Mouse (Mus musculus): ENCODE results near the gene Atoh8. TPM values are rescaled to one million over a fixed set of nuclear protein-coding genes. Genes with fewer than 3 reads are reported as not detected.

Atoh8 gene
- polyA plus RNA-seq, 1 experiment from 2014 or later = 6.1 TPM

DNA sequence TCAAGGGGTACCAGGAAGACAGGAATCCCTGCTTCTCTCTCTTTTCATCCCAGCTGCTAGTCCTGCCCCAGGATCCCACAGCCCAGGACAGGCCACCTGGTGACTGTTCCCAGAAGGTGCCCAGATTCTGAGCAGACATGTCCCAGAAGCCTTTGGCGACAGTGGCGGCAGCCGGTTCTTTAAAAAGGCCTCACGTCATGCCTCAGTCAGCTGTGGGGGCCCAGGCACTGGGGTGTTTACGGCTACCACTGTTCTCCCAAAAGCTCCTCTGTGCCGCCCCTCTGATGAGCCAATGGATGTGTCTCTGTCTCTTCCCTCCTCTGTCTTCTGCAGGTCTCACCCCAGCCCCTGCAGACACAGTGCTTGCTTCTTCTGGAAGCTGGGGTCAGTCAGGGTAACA, 19.8 kb downstream of the Atoh8 start:
- ATAC-seq (ENCODE audit: low FRiP score) = no peak
- WGBS = 42% methylated on average over 6 of the region's 6 CpGs
- Histone ChIP-seq H3K9me3 (ENCODE audit: control insufficient read depth, low read length) (no peaks in the 10 kb centered on the region), H3K27me3 (ENCODE audit: control insufficient read depth, insufficient read depth, low read length) (peaks cover 5% of the 10 kb centered on the region; the same call in 1 of the 2 replicates), H3K4me2 (no peak overlapping the region; the same call in 1 of the 2 replicates), H3K9ac (ENCODE audit: low read length) (no peak overlapping the region), H3K4me1 (ENCODE audit: control insufficient read depth, insufficient read depth, low read length) (peaks cover 43% of the 10 kb centered on the region), H3K4me3 (ENCODE audit: low read depth, low read length) (no peak overlapping the region), H3K27ac (ENCODE audit: low read depth, low read length) (peak overlapping the region; percentile 70; the same call in 1 of the 2 replicates), H3K36me3 (ENCODE audit: control insufficient read depth, insufficient read depth, low read length) (no peaks in the 10 kb centered on the region)
- no peak for DNase-seq (ENCODE audit: low spot score, missing footprints)

DNA sequence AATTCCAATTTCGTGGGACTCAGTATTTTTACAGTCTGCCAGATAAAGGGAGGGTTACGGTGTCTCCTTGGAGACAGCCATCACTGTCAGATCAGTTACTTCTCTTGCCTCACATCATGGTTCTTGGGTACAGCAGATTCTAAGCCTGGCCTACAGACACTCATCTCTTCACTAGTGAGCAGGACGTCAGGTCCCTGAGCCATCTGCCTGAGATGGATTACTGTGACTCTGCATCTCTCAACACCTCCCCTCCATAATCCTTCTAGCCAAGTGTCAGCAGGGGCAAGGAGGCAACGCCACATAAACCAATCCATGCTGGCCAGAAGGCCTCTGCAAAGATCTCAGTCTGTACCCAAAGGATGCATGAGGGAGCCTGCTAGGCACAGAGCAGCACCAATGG, 24.0 kb downstream of the Atoh8 start:
- Histone ChIP-seq H3K4me3 (ENCODE audit: low read depth, low read length) (no peak overlapping the region), H3K27me3 (ENCODE audit: control insufficient read depth, insufficient read depth, low read length) (no peaks in the 10 kb centered on the region; the same call in 1 of the 2 replicates), H3K4me2 (no peak overlapping the region), H3K9me3 (ENCODE audit: control insufficient read depth, low read length) (no peaks in the 10 kb centered on the region), H3K4me1 (ENCODE audit: control insufficient read depth, insufficient read depth, low read length) (peaks cover 22% of the 10 kb centered on the region), H3K27ac (ENCODE audit: low read depth, low read length) (no peak overlapping the region), H3K9ac (ENCODE audit: low read length) (no peak overlapping the region), H3K36me3 (ENCODE audit: control insufficient read depth, insufficient read depth, low read length) (no peaks in the 10 kb centered on the region)
- ATAC-seq (ENCODE audit: low FRiP score) = no peak
- no peak for DNase-seq (ENCODE audit: low spot score, missing footprints)
- 51% methylated on average over 4 of the region's 4 CpGs for WGBS

DNA sequence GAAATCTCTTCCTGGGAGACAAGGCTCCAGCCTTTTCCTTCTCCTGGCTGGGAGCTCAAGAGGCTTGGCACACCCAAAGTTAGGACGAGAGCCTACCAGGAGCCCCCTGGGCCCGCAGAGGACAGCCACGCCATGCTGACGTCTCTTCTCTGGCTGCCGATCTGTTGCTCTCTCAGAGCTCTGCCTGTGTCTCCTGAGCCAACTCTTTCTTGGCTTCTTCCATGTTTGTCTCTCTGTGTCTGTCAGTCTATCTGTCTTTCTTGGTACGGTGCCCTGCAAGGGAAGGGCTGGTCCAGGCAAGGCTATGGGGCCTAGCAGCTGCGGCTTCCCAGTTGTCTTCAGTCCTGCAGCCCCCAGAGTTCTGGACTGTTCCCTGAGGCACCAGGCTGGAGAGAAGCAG, 24.6 kb downstream of the Atoh8 start:
- H3K4me2 ChIP-seq = no peak overlapping the region
- no peaks in the 10 kb centered on the region for H3K36me3 ChIP-seq (ENCODE audit: control insufficient read depth, insufficient read depth, low read length)
- H3K27ac ChIP-seq (ENCODE audit: low read depth, low read length) = no peak overlapping the region
- H3K4me1 ChIP-seq (ENCODE audit: control insufficient read depth, insufficient read depth, low read length) = peaks cover 17% of the 10 kb centered on the region
- ATAC-seq (ENCODE audit: low FRiP score) = no peak
- no peak overlapping the region for H3K9ac ChIP-seq (ENCODE audit: low read length)
- no peak overlapping the region for H3K4me3 ChIP-seq (ENCODE audit: low read depth, low read length)
- WGBS = 89% methylated on average over 7 of the region's 7 CpGs
- no peak for DNase-seq (ENCODE audit: low spot score, missing footprints)
- H3K27me3 ChIP-seq (ENCODE audit: control insufficient read depth, insufficient read depth, low read length) = no peaks in the 10 kb centered on the region; the same call in 1 of the 2 replicates
- no peaks in the 10 kb centered on the region for H3K9me3 ChIP-seq (ENCODE audit: control insufficient read depth, low read length)

DNA sequence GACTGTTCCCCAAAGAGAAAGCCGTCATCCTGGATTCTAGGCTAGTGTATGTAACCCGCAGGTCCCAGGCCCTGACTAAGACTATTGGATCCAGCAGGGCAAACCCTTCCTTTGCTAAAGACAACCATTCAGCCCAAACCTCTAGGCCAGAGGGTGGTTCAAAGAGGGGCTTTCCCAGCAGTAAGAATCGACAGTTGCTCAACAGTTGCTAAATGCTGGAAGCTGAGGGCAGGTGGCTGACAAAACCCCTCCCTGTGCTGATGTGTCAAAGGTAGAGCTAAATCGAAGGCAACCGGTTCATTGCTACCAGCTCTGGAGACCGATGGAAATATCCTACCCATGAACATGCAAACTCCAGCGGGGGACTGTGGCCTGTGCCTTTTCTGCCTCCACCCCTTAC, 25.6 kb downstream of the Atoh8 start:
- H3K36me3 ChIP-seq (ENCODE audit: control insufficient read depth, insufficient read depth, low read length) = no peaks in the 10 kb centered on the region
- H3K9me3 ChIP-seq (ENCODE audit: control insufficient read depth, low read length) = no peaks in the 10 kb centered on the region
- no peaks in the 10 kb centered on the region; the same call in 1 of the 2 replicates for H3K27me3 ChIP-seq (ENCODE audit: control insufficient read depth, insufficient read depth, low read length)
- H3K4me1 ChIP-seq (ENCODE audit: control insufficient read depth, insufficient read depth, low read length) = peaks cover 7% of the 10 kb centered on the region
- 89% methylated on average over 7 of the region's 7 CpGs for WGBS
- no peak overlapping the region for H3K4me2 ChIP-seq
- DNase-seq (ENCODE audit: low spot score, missing footprints) (no peak), ATAC-seq (ENCODE audit: low FRiP score) (no peak)
- no peak overlapping the region for H3K27ac ChIP-seq (ENCODE audit: low read depth, low read length)
- no peak overlapping the region for H3K9ac ChIP-seq (ENCODE audit: low read length)
- H3K4me3 ChIP-seq (ENCODE audit: low read depth, low read length) = no peak overlapping the region

DNA sequence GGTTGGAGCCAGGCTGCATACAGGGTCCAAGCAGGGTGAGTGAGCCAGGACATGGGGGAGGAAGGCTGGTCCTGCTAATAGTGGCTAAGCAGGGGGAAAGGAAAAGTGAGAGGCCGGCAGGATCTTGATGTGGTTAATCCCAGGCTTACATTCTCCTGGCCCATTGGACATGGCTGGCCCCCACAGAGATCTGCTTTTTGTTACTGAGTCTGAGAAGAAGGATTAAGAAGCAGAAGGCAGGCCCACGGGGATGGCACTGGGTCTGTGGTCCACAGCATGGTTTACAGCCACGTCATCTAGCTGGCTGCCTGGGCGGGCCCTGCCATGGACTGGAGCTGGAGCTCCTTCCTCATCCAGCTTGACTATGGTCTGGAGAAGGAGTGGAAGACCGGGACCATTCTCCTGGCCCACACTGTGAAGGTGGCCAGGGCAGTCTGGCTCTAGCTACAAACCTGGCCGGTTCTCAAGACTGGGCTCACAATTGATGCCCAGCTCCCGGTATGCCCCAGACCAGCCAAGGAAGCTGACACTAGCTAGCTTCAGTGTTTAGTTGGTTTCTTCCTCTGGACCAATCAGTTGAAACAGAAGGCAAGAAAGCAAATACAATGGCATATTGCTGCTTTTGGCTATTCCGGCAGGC, 26.9 kb downstream of the Atoh8 start:
- no peak overlapping the region for H3K4me3 ChIP-seq (ENCODE audit: low read depth, low read length)
- H3K9me3 ChIP-seq (ENCODE audit: control insufficient read depth, low read length) = no peaks in the 10 kb centered on the region
- peaks cover 6% of the 10 kb centered on the region; the same call in 1 of the 2 replicates for H3K4me1 ChIP-seq (ENCODE audit: control insufficient read depth, insufficient read depth, low read length)
- H3K27ac ChIP-seq (ENCODE audit: low read depth, low read length) = no peak overlapping the region
- no peak overlapping the region for H3K9ac ChIP-seq (ENCODE audit: low read length)
- DNase-seq (ENCODE audit: low spot score, missing footprints) = no peak
- no peak; the same call in 1 of the 2 replicates for ATAC-seq (ENCODE audit: low FRiP score)
- no peak overlapping the region for H3K4me2 ChIP-seq
- WGBS = 62% methylated on average over 8 of the region's 8 CpGs
- no peaks in the 10 kb centered on the region for H3K36me3 ChIP-seq (ENCODE audit: control insufficient read depth, insufficient read depth, low read length)
- H3K27me3 ChIP-seq (ENCODE audit: control insufficient read depth, insufficient read depth, low read length) = no peaks in the 10 kb centered on the region; the same call in 1 of the 2 replicates

DNA sequence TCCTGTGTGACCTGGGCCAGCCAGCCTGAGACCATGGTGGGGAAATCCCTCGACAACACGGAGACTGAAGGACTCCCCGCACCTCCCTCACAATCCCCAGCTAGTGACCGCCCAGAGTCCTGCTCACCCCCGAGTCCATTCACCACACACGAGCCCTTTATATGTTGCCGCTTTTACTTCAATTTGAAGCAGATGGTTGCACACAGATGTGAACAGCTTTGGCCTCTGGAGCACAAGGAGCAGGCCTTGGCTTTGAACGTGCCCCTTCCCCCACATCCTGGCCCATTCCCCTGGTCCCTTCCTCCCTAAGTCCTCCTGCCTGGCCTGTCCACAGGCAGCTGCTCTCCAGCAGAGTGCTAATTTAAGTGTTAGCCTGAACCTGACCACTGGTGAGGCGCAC, 29.4 kb downstream of the Atoh8 start:
- H3K4me1 ChIP-seq (ENCODE audit: control insufficient read depth, insufficient read depth, low read length) = peaks cover 8% of the 10 kb centered on the region
- no peak overlapping the region for H3K27ac ChIP-seq (ENCODE audit: low read depth, low read length)
- H3K27me3 ChIP-seq (ENCODE audit: control insufficient read depth, insufficient read depth, low read length) = no peaks in the 10 kb centered on the region; the same call in 1 of the 2 replicates
- H3K36me3 ChIP-seq (ENCODE audit: control insufficient read depth, insufficient read depth, low read length) = no peaks in the 10 kb centered on the region
- no peak overlapping the region for H3K4me3 ChIP-seq (ENCODE audit: low read depth, low read length)
- 75% methylated on average over 9 of the region's 9 CpGs for WGBS
- H3K4me2 ChIP-seq = no peak overlapping the region
- no peak overlapping the region for H3K9ac ChIP-seq (ENCODE audit: low read length)
- H3K9me3 ChIP-seq (ENCODE audit: control insufficient read depth, low read length) = no peaks in the 10 kb centered on the region
- no peak for ATAC-seq (ENCODE audit: low FRiP score)
- DNase-seq (ENCODE audit: low spot score, missing footprints) = no peak

DNA sequence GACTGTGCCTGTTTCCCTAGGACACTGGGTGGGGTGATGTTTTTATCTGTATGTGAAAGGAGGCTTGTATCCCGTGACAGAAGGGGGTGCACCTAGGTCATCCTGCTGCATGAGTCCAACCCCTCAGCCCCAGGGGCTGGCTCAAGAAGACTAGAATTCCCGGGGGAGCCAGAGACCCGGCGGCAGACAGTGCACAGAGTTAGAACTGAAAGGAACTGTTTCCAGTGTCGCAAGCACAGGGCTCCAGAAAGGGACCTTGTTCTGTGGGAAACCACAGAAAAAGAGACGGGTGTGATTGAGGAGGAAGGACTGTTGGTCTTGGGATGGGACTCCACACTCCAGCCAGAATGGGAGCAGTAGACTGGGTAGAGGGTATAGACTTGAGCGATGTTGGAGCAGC, 30.5 kb downstream of the Atoh8 start:
- Histone ChIP-seq H3K4me2 (no peak overlapping the region), H3K27ac (ENCODE audit: low read depth, low read length) (no peak overlapping the region), H3K4me3 (ENCODE audit: low read depth, low read length) (no peak overlapping the region), H3K27me3 (ENCODE audit: control insufficient read depth, insufficient read depth, low read length) (no peaks in the 10 kb centered on the region; the same call in 1 of the 2 replicates), H3K4me1 (ENCODE audit: control insufficient read depth, insufficient read depth, low read length) (peaks cover 13% of the 10 kb centered on the region), H3K9me3 (ENCODE audit: control insufficient read depth, low read length) (no peaks in the 10 kb centered on the region), H3K36me3 (ENCODE audit: control insufficient read depth, insufficient read depth, low read length) (no peaks in the 10 kb centered on the region), H3K9ac (ENCODE audit: low read length) (no peak overlapping the region)
- ATAC-seq (ENCODE audit: low FRiP score) = no peak
- 84% methylated on average over 7 of the region's 7 CpGs for WGBS
- no peak for DNase-seq (ENCODE audit: low spot score, missing footprints)

DNA sequence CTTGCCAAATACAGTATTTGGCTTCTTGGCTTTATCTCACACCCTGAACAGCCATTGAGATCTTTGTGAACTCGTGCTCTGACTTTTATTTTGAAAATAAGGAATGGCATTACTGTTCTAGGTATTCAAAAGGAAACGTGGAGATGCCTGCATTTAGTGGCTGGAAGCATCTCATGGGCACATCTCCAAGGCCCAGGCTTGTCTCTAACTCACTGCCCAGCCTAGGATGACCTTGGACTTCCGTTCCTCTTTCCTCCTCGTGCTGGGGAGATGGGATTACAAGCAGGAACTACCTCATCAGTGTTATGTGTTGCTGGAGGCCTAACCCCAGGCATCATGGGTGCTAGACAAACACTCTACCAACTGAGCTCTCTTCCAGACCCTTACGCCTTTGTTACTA, 32.1 kb downstream of the Atoh8 start:
- no peak for ATAC-seq (ENCODE audit: low FRiP score)
- Histone ChIP-seq H3K27me3 (ENCODE audit: control insufficient read depth, insufficient read depth, low read length) (no peaks in the 10 kb centered on the region; the same call in 1 of the 2 replicates), H3K27ac (ENCODE audit: low read depth, low read length) (no peak overlapping the region), H3K9ac (ENCODE audit: low read length) (no peak overlapping the region), H3K36me3 (ENCODE audit: control insufficient read depth, insufficient read depth, low read length) (no peaks in the 10 kb centered on the region), H3K9me3 (ENCODE audit: control insufficient read depth, low read length) (no peaks in the 10 kb centered on the region), H3K4me1 (ENCODE audit: control insufficient read depth, insufficient read depth, low read length) (peaks cover 10% of the 10 kb centered on the region), H3K4me2 (no peak overlapping the region), H3K4me3 (ENCODE audit: low read depth, low read length) (no peak overlapping the region)
- 82% methylated on average over 5 of the region's 5 CpGs for WGBS
- DNase-seq (ENCODE audit: low spot score, missing footprints) = no peak

DNA sequence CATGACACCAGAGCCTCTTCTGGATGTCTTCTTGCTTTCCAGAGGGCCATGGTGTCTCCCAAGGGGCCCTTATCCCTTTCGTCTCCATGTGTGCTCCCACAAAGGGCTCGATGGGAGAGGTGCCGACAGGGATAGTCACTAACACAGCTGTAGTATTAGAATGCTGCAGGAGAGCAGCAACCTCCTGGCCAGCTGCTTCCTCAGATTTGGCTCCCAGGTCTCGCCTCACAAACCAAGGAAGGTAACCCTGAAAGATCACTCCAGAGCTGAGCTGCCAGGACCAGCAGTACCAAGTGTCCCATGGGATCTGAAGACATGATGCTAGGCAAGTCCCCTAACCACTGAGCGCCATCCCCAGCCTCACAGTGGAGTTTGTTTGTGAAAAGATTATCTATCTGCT, 32.6 kb downstream of the Atoh8 start:
- ATAC-seq (ENCODE audit: low FRiP score) (no peak), DNase-seq (ENCODE audit: low spot score, missing footprints) (no peak)
- WGBS = 79% methylated on average over 5 of the region's 5 CpGs
- Histone ChIP-seq H3K36me3 (ENCODE audit: control insufficient read depth, insufficient read depth, low read length) (no peaks in the 10 kb centered on the region), H3K27me3 (ENCODE audit: control insufficient read depth, insufficient read depth, low read length) (no peaks in the 10 kb centered on the region; the same call in 1 of the 2 replicates), H3K4me2 (no peak overlapping the region), H3K4me3 (ENCODE audit: low read depth, low read length) (no peak overlapping the region), H3K4me1 (ENCODE audit: control insufficient read depth, insufficient read depth, low read length) (peaks cover 7% of the 10 kb centered on the region), H3K9me3 (ENCODE audit: control insufficient read depth, low read length) (no peaks in the 10 kb centered on the region), H3K27ac (ENCODE audit: low read depth, low read length) (no peak overlapping the region), H3K9ac (ENCODE audit: low read length) (no peak overlapping the region)

Data from midbrain, embryonic 11.5 days (tissue).